28 mouse cellular contexts compared by ENCODE assay signal in the genomic region with DNA sequence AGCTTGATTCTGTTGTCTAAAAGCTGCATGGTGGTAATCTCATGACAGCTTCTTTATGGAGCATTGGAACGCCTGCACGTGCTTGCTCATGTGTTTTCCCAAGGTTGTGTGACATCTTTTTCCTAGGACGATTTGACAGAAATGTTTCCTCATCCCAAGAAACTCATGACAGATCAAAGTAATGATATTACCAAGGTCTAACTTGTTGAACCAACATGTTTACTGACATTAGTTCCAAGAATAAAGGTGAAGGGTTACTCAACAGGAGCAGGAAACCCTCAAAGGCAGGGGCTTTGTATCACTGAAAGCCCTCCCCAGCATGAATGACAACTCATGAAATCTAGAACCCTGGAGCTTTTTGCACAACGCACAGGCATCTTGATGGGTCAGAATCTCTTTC.
"Had no signal": no experiment of that assay in that cellular context is flagged by ENCODE, and none has a peak within 500 bp of the region (broad histone marks: within the 10 kb centered on the region; RNA-seq: fewer than 3 reads in every experiment).

No protein-coding gene starts in this region.

- DNase-seq: cerebellum, adult 8-10 months; cerebellum, adult 9-10 months; cerebellum, adult 9-11 months; cerebellum, postnatal 10 days; cerebellum, postnatal 14 days; cerebellum, postnatal 25 days; cerebellum, postnatal 36 days; embryo, embryonic 11 days; forebrain, postnatal 0 days; gastrocnemius, adult 2 months; gastrocnemius, postnatal 10 days; gastrocnemius, postnatal 14 days; gastrocnemius, postnatal 25 days; gastrocnemius, postnatal 36 days; heart, adult 11 months; heart, adult 18-20 months; heart, adult 2 months had no signal

- H3K4me3 ChIP-seq: embryonic facial prominence, embryonic 10.5 days; embryonic facial prominence, embryonic 12.5 days; embryonic facial prominence, embryonic 13.5 days; embryonic facial prominence, embryonic 15.5 days; erythroblast, embryonic 14.5 days; forebrain, embryonic 10.5 days; forebrain, embryonic 12.5 days; forebrain, embryonic 13.5 days; forebrain, embryonic 15.5 days; gastrocnemius, adult 2 months; heart, adult 2 months; heart, embryonic 10.5 days had no signal

- H3K9me3 ChIP-seq: embryonic facial prominence, embryonic 10.5 days; embryonic facial prominence, embryonic 12.5 days; embryonic facial prominence, embryonic 13.5 days; embryonic facial prominence, embryonic 15.5 days; forebrain, embryonic 10.5 days; forebrain, embryonic 12.5 days; forebrain, embryonic 13.5 days; forebrain, embryonic 15.5 days; heart, embryonic 10.5 days had no signal

- H3K27me3 ChIP-seq: embryonic facial prominence, embryonic 12.5 days; embryonic facial prominence, embryonic 13.5 days; embryonic facial prominence, embryonic 15.5 days; forebrain, embryonic 12.5 days; forebrain, embryonic 13.5 days; forebrain, embryonic 15.5 days had no signal

- H3K9ac ChIP-seq: embryonic facial prominence, embryonic 12.5 days; embryonic facial prominence, embryonic 13.5 days; embryonic facial prominence, embryonic 15.5 days; forebrain, embryonic 12.5 days; forebrain, embryonic 13.5 days; forebrain, embryonic 15.5 days; forebrain, postnatal 0 days had no signal

- ATAC-seq: forebrain, embryonic 13.5 days; forebrain, embryonic 15.5 days; forebrain, embryonic 16.5 days; forebrain, postnatal 0 days had no signal

- H3K36me3 ChIP-seq: embryonic facial prominence, embryonic 10.5 days; embryonic facial prominence, embryonic 12.5 days; embryonic facial prominence, embryonic 13.5 days; embryonic facial prominence, embryonic 15.5 days; forebrain, embryonic 10.5 days; forebrain, embryonic 12.5 days; forebrain, embryonic 15.5 days; heart, embryonic 10.5 days had no signal

- H3K27ac ChIP-seq: embryonic facial prominence, embryonic 10.5 days; embryonic facial prominence, embryonic 12.5 days; embryonic facial prominence, embryonic 13.5 days; embryonic facial prominence, embryonic 15.5 days; forebrain, embryonic 10.5 days; forebrain, embryonic 12.5 days; forebrain, embryonic 13.5 days; forebrain, embryonic 15.5 days; gastrocnemius, adult 2 months; heart, adult 2 months; heart, embryonic 10.5 days had no signal

- H3K4me1 ChIP-seq: embryonic facial prominence, embryonic 12.5 days; embryonic facial prominence, embryonic 13.5 days; embryonic facial prominence, embryonic 15.5 days; forebrain, embryonic 10.5 days; forebrain, embryonic 13.5 days; forebrain, embryonic 15.5 days; heart, embryonic 10.5 days had no signal

- H3K4me2 ChIP-seq: embryonic facial prominence, embryonic 12.5 days; embryonic facial prominence, embryonic 13.5 days; embryonic facial prominence, embryonic 15.5 days; forebrain, embryonic 12.5 days; forebrain, embryonic 13.5 days; forebrain, embryonic 15.5 days had no signal
